Mouse (Mus musculus): Measurements from ENCODE around the gene Vmn1r65.
"Not testable (repeated sequence)": the region's sequence is repeated elsewhere in the genome, so short reads cannot be mapped to it uniquely, and the experiment has no call there.

Gene Vmn1r65

DNA sequence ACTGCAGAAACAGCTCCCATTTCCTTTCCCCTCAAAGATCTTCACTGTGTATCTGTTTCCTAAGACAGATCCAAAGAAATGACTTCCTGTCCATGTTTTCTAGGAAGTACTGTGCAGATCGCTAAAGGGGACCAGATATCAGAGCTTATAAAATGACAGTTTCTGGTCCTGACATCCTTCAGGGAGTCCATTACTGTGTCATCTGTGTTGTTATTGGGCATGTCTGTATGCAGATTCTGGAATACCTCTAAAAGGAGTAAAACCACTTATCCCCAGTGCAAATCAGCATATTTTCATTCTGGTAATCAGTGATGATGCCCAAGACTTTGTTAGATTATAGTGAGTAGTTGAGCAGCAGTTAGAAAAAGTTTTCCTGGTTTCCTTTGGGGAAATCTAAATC is at the start of gene Vmn1r65:
Vmn1r65 (minus strand) TSS at position 101 of the 400 bp plus-strand sequence.
- no peak for DNase-seq

- DNase-seq: no peak
Observed at GRCm38 (mm10) chr7:6044861-6045260, 34.1 kb upstream of the Vmn1r65 start, which contains the start of gene Nlrp4c. Gene Nlrp4c (plus strand): TSS chr7:6045161.

GRCm38 (mm10) chr7:5982426-5982825 is 28.4 kb downstream of the Vmn1r65 start:
- not testable (repeated sequence) for DNase-seq

DNA sequence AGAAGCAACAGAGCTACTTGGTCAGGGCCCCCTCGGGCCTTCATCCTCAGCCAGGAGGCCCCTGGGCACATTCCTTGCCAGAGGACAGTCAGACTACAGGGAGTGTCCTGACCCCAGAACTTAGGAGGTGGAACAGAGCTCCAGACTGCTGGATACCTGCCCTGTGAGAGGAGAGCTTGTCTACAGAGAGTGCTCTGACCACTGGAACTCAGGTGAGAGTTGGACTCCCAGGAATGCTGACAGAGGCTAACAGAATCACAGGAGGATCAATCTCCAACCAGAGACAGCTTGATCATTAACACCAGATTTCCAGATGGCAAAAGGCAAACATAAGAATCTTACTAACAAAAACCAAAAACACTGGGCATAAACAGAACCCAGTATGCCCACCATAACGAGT is 38.3 kb downstream of the Vmn1r65 start:
- not testable (repeated sequence) for DNase-seq

Data from cerebellum, adult 8-10 months (tissue).